In the genomic region with DNA sequence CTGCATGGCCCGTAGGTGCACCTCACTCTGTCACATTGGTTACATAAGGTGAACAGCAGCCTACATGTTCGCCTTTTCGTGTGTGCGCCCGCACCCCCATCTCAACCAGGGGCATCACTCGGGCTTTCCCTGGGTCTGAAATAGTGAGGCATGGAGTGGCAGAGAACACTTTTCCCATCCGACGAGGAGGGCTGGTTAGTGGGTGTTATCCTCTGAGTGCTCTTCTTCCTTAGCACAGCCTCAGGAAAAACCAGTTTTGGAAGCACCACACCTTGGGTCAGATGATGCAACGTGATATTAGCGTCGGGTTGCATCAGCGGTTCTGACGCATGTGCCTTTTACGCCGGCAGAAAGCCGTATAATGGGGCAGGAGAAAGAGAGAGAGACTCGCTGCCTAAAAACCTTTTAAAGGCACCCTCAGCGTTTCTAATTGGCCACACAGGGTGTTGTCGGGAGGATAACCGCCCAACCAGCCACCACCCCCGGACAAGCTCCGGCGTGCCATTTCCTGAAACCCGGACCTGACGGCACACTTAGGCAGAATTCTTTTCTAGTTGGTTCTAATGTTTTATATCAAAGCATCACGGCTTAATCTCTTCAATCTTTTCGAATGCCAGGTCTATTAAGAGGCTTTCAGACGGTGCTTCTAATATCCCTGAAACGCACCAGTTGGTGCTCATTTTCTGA, we compare ENCODE assay signal across 1 mouse cellular context.
TF ChIP-seq lines count a peak whose summit lies in the region.

No protein-coding gene starts in this region.

TF ChIP-seq in ES-E14, 5 proteins besides CTCF, POLR2A, EP300 and RAD21 (continued from another document):
- TF ChIP-seq MAFK (IDR thresholded peaks at IDR 0.05; ENCODE audit: insufficient read depth, low read depth, low read length) (no peak), ZNF384 (IDR thresholded peaks at IDR 0.05; ENCODE audit: low read depth, low read length) (no peak), HCFC1 (IDR thresholded peaks at IDR 0.05; ENCODE audit: borderline replicate concordance, insufficient read depth, low read length) (peak; percentile 50; the same call in 1 of the 2 replicates)
